Mouse (Mus musculus) midbrain, embryonic 14.5 days (tissue): ENCODE measurements at regions not wholly inside any gene's neighbourhood (a gene's known extent, or its start where the extent isn't known, plus 50 kb on each side); places are given as distances from the start of the nearest gene placed in this dataset.

Experiments used
- ATAC-seq: fragments of 200-750 bp; cut with Nextera tagmentation; 2 replicates; pipeline ENCODE4 v1.8.0; 2017; ENCODE audit warnings: moderate number of reproducible peaks, moderate library complexity; ENCODE audit not compliant: low FRiP score, low TSS enrichment
- DNase-seq: peaks from one replicate; pipeline ENCODE4 v3.0.0-alpha.2; 2015
- H3K27ac ChIP-seq: fragments of 300-500 bp; sonication (generic); replicated peaks from 2 replicates; pipeline ENCODE4 v1.5.1; 2014; ENCODE audit warnings: mild to moderate bottlenecking, low read depth, low read length, moderate library complexity
- H3K27me3 ChIP-seq: fragments of 300-500 bp; sonication (generic); 2 replicates; pipeline ENCODE4 v1.6.1; 2014; ENCODE audit warnings: low read length, control low read depth, mixed read lengths; ENCODE audit not compliant: control insufficient read depth, insufficient read depth
- H3K36me3 ChIP-seq: fragments of 300-500 bp; sonication (generic); 2 replicates; pipeline ENCODE4 v1.6.1; 2014; ENCODE audit warnings: low read length, control low read depth; ENCODE audit not compliant: control insufficient read depth, insufficient read depth
- H3K4me1 ChIP-seq: fragments of 300-500 bp; sonication (generic); 2 replicates; pipeline ENCODE4 v1.6.1; 2014; ENCODE audit warnings: mild to moderate bottlenecking, antibody characterized with exemption, low read length, control low read depth; ENCODE audit not compliant: control insufficient read depth, insufficient read depth
- H3K4me2 ChIP-seq: fragments of 300-500 bp; sonication (generic); 2 replicates; pipeline ENCODE4 v1.6.1; 2014; ENCODE audit warnings: mild to moderate bottlenecking, low read length, moderate library complexity
- H3K4me3 ChIP-seq: fragments of 300-500 bp; sonication (generic); replicated peaks from 2 replicates; pipeline ENCODE4 v1.5.1; 2014; ENCODE audit warnings: low read depth, low read length
- H3K9ac ChIP-seq: fragments of 300-500 bp; sonication (generic); replicated peaks from 2 replicates; pipeline ENCODE4 v1.6.1; 2014; ENCODE audit warnings: mild to moderate bottlenecking, low read length, moderate library complexity
- H3K9me3 ChIP-seq: fragments of 300-500 bp; sonication (generic); 2 replicates; pipeline ENCODE4 v1.6.1; 2016; ENCODE audit warnings: low read length, control low read depth, mixed read lengths; ENCODE audit not compliant: control insufficient read depth
- WGBS: fragments of 180-500 bp; shearing (Covaris S2); extraction: QIAGEN DNeasy Blood & Tissue Kit; methylation state at CpG from one replicate; pipeline ENCODE4 v1.1.7; 2014; 5-methylcytosine and 5-hydroxymethylcytosine counted together

DNA sequence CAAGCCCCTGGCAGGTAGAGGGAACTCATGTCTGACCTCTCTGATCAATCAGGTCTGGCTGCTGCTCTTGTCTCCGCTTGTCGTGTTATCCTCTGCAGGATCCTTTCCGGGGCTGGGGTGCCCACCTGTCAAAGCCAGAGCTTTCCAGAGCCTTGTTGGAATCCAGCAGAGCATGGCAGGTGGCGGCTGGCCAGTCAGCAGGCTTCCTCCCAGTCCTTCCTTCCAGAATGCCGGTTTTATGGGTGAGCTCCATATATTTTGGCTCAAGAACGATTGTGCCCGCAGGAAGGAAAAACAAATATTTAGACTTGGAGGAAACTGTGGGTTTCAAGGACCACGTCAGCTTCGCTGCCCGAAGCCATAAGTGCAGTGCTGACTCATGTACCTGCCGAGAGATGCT lies 66.3 kb upstream of the Msx1 start:
- Histone ChIP-seq H3K4me3 (no peak overlapping the region), H3K9me3 (no peaks in the 10 kb centered on the region), H3K27ac (no peak overlapping the region), H3K9ac (no peak overlapping the region), H3K36me3 (no peaks in the 10 kb centered on the region), H3K4me2 (no peak overlapping the region), H3K4me1 (peaks cover 21% of the 10 kb centered on the region), H3K27me3 (peaks cover 42% of the 10 kb centered on the region; the same call in 1 of the 2 replicates)
- DNase-seq, result no peak
- 63% methylated on average over 11 of the region's 11 CpGs for WGBS
- ATAC-seq, result no peak

DNA sequence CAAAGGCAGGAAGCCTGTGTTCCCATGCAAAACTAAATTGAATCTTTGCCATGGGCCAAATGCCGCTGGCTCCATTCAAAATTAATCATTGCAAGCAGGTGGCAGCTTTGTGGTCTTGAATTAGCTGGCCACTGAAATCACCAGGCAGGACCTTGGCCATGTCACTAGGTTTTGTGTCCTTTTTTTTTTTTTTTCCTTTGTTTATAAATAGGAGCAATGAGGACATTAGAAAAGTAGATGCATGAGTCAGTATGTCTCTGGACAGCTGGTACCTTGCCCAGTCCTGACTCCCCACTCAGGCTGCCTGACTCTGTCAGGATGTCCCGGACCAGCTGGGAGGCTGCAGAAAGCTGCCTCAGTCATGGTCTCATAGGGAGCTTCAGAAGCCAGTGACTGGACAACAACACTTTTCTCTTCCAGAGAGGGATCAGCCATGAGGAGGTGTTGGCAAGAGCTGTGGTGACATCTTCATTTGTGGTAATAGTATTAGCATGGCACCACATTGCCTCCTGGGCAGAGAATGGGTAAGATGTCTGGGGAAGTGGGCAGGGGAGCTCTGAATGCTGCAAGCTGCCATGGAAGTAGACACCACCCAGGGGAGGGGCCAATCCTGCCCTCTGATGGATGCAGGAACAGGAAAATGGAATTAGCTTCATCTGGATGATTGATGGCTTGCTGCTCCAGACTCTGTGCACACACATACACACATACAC lies 55.4 kb upstream of the Msx1 start:
- H3K9me3 ChIP-seq, result no peaks in the 10 kb centered on the region
- H3K27ac ChIP-seq, result no peak overlapping the region
- 58% methylated on average over 2 of the region's 2 CpGs for WGBS
- ATAC-seq (no peak), DNase-seq (no peak)
- H3K27me3 ChIP-seq, result no peaks in the 10 kb centered on the region
- no peak overlapping the region for H3K4me2 ChIP-seq
- no peak overlapping the region for H3K9ac ChIP-seq
- no peaks in the 10 kb centered on the region for H3K36me3 ChIP-seq
- no peaks in the 10 kb centered on the region for H3K4me1 ChIP-seq
- no peak overlapping the region for H3K4me3 ChIP-seq

DNA sequence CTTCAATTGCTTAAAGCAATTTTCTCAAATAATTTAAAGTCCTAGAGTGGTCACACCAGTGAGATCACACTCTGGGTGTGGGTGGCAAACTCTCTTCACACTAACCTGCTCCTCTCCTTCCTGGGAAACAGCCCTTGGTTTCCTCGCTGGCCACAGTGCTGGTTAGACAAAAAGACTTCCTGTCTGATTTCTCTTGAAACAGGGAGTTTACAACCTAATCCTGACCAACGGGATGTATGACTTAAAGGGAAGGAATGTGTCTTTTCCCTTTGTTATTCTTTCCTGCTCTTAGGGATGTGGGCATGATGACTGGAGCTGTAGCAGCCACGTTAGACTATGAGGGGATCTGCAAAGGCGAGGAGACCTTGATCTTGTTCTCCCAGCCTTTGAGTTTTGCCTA lies 51.9 kb upstream of the Msx1 start:
- DNase-seq (no peak), ATAC-seq (no peak)
- H3K27ac ChIP-seq, result no peak overlapping the region
- H3K4me2 ChIP-seq, result no peak overlapping the region
- no peak overlapping the region for H3K9ac ChIP-seq
- H3K4me1 ChIP-seq, result no peaks in the 10 kb centered on the region
- H3K27me3 ChIP-seq, result no peaks in the 10 kb centered on the region
- no peak overlapping the region for H3K4me3 ChIP-seq
- no peaks in the 10 kb centered on the region for H3K9me3 ChIP-seq
- H3K36me3 ChIP-seq, result no peaks in the 10 kb centered on the region
- WGBS, result 71% methylated on average over 4 of the region's 4 CpGs

DNA sequence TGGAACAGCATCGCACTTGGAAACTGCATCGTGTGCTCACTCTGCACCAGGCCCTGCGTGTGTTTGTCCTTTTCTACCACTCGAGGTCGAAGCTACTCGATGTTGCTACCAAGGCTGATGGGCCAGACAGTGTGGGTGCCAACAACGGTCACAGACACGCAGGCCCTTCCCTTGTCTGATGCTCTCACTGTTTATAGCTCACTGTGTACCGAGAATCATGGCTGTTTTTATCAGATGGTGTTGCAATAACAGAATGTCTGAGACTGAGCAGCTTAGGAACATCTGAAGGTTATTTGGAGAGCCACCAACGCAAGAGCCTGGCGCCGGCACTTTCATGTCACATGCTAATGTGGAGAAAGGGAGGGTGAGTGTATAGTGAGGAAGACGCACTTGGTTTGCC lies 51.1 kb upstream of the Msx1 start:
- Histone ChIP-seq H3K4me3 (no peak overlapping the region), H3K9me3 (no peaks in the 10 kb centered on the region), H3K4me1 (no peaks in the 10 kb centered on the region), H3K9ac (no peak overlapping the region), H3K27me3 (no peaks in the 10 kb centered on the region), H3K36me3 (no peaks in the 10 kb centered on the region), H3K4me2 (no peak overlapping the region), H3K27ac (no peak overlapping the region)
- ATAC-seq, result no peak
- DNase-seq, result no peak
- whole genome bisulfite sequencing, result 93% methylated on average over 13 of the region's 13 CpGs

DNA sequence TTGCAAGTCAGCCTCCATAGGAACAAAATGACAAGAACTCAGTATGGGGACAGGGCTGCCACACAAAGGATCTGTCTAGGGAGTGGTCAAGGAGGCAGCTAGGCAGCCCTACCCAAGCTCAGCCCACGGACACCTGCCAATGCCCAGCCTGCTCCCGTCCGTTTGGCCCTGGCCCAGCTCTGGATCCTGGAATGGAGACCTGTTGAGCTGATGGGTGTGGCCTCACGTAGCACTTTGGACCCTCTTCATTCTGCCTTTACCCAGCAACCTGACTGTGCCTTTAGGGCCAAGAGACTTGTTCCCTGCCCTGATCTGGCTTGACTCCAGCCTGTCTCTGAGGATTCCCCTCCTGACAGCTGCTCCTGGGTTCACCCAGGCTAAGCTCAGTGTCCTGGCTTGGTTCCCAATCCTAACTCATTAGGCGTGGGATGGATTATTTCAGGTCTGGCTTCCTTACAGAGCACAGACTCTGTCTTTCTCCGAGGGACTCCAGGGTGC lies 50.5 kb upstream of the Msx1 start:
- H3K4me2 ChIP-seq, result no peak overlapping the region
- no peak overlapping the region for H3K9ac ChIP-seq
- H3K9me3 ChIP-seq, result no peaks in the 10 kb centered on the region
- WGBS, result 63% methylated on average over 6 of the region's 6 CpGs
- peak; percentile 51 for DNase-seq
- H3K27me3 ChIP-seq, result no peaks in the 10 kb centered on the region
- H3K27ac ChIP-seq, result no peak overlapping the region
- H3K36me3 ChIP-seq, result no peaks in the 10 kb centered on the region
- H3K4me1 ChIP-seq, result no peaks in the 10 kb centered on the region
- no peak overlapping the region for H3K4me3 ChIP-seq
- ATAC-seq, result no peak
